Mouse (Mus musculus) liver, embryonic 14.5 days (tissue): Measurements from ENCODE around the gene Snrpa. TPM values are rescaled to one million over a fixed set of nuclear protein-coding genes. Genes with fewer than 3 reads are reported as not detected.
A peak's percentile ranks its signal among the peaks of the same experiment; 100 is the strongest.

Source experiments
- ATAC-seq: fragments of 200-750 bp; cut with Nextera tagmentation; 2 replicates; pipeline ENCODE4 v1.8.0; 2017; ENCODE audit warnings: moderate number of reproducible peaks, mild to moderate bottlenecking, moderate library complexity; ENCODE audit not compliant: insufficient read depth
- DNase-seq, 3 experiments: peaks; one replicate each; pipeline ENCODE4 v3.0.0-alpha.2; 2012 to 2013; ENCODE audit warnings: low read depth in 3 of 3, low spot score in 3 of 3
- H3K27ac ChIP-seq: fragments of 300-500 bp; sonication (generic); 2 replicates; pipeline ENCODE4 v1.5.1; 2014; ENCODE audit warnings: moderate library complexity, mild to moderate bottlenecking, control low read depth, inconsistent platforms
- H3K27me3 ChIP-seq: fragments of 300-500 bp; sonication (generic); 2 replicates; pipeline ENCODE4 v1.6.1; 2014; ENCODE audit warnings: mild to moderate bottlenecking, low read length, moderate library complexity; ENCODE audit not compliant: control insufficient read depth, insufficient read depth
- H3K36me3 ChIP-seq: fragments of 300-500 bp; sonication (generic); replicated peaks from 2 replicates; pipeline ENCODE4 v1.6.1; 2014; ENCODE audit warnings: low read depth; ENCODE audit not compliant: control insufficient read depth, insufficient read depth
- H3K4me1 ChIP-seq, 2 experiments: fragments of 200-500 bp in 1 of 2; fragments of 300-500 bp in 1 of 2; sonication (generic) in 1 of 2; replicated peaks; 2 replicates each; pipeline ENCODE4 v1.6.1; 2012 to 2014; ENCODE audit warnings: antibody characterized with exemption in 1 of 2, inconsistent platforms in 1 of 2, low read length in 1 of 2; ENCODE audit not compliant: control insufficient read depth in 2 of 2, insufficient read depth in 2 of 2
- H3K4me2 ChIP-seq: fragments of 300-500 bp; sonication (generic); 2 replicates; pipeline ENCODE4 v1.6.1; 2014; ENCODE audit warnings: low read depth, mild to moderate bottlenecking, control low read depth, moderate library complexity
- H3K4me3 ChIP-seq, 2 experiments: fragments of 200-500 bp in 1 of 2; fragments of 300-500 bp in 1 of 2; sonication (generic) in 1 of 2; 2 replicates each; pipeline ENCODE4 v1.5.1; 2012 to 2014; ENCODE audit warnings: low read depth in 2 of 2, low read length in 2 of 2, mild to moderate bottlenecking in 2 of 2, control low read depth in 1 of 2, inconsistent platforms in 1 of 2, moderate library complexity in 1 of 2; ENCODE audit not compliant: insufficient read depth in 1 of 2
- H3K9ac ChIP-seq: fragments of 300-500 bp; sonication (generic); replicated peaks from 2 replicates; pipeline ENCODE4 v1.6.1; 2014; ENCODE audit warnings: mild to moderate bottlenecking, control low read depth, moderate library complexity
- H3K9me3 ChIP-seq: fragments of 300-500 bp; sonication (generic); 2 replicates; pipeline ENCODE4 v1.6.1; 2016; ENCODE audit warnings: low read length, mixed read lengths; ENCODE audit not compliant: control insufficient read depth
- CTCF ChIP-seq: IDR thresholded peaks from 2 replicates; pipeline ENCODE4 v1.5.1; 2016; ENCODE audit warnings: antibody characterized with exemption, low read depth, control low read depth
- EP300 ChIP-seq: IDR thresholded peaks from 2 replicates; pipeline ENCODE4 v1.6.1; 2016; ENCODE audit warnings: antibody characterized with exemption, low read depth
- WGBS: fragments of 180-500 bp; shearing (Covaris S2); extraction: QIAGEN DNeasy Blood & Tissue Kit; methylation state at CpG from one replicate; pipeline ENCODE4 v1.1.7; 2014; ENCODE audit not compliant: insufficient replicate concordance; 5-methylcytosine and 5-hydroxymethylcytosine counted together
- polyA plus RNA-seq, 2 experiments: library from polyadenylated mRNA; depleted of rRNA in 1 of 2; stranded (reverse) in 1 of 2; unstranded in 1 of 2; fragments of >200 nt; fragmentation: Nextera tagmentation in 1 of 2; extraction: Ambion mirVana in 1 of 2; gene quantifications; 2 replicates each; pipeline versions ENCODE4 v1.2.1 to v1.2.3; 2012 to 2014

The Snrpa gene
- polyA plus RNA-seq, 2 experiments, result 82.6 to 93.3 TPM

DNA sequence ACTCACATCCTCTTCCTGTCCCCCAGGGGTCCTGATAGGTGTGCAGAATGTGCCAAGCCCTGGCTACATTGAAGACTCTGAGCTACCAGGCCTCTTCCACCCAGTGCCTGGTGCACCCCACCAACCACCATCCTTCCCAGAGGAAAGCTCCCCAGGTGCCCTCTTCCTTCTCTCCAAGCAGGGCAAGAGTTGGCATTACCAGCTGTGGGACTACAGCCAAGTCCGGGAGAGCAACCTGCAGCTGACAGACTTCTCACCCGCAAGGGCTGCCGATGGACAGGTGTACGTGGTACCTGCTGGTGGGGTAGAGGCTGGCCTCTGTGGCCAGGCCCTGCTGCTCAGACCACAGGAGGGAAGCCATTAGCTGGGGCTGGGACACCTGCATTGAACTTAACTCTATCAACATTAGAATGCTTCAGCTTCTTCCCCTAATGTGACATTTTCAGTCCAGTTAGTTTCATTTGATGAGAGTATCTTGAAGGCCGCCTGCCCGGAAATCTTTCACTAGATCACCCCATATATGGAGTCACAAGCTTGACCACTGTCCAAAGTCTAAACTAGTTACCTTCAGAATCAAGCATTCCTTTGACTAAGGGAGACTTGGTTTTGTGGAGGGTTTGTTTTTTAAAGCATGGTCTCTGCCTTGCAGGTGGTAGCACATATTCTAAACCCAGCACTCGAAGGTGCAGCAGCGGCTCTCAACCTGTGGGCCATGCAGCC lies 7.8 kb upstream of the Snrpa start:
- 79% methylated on average over 8 of the region's 8 CpGs for WGBS
- no peaks in the 10 kb centered on the region for H3K36me3 ChIP-seq

DNA sequence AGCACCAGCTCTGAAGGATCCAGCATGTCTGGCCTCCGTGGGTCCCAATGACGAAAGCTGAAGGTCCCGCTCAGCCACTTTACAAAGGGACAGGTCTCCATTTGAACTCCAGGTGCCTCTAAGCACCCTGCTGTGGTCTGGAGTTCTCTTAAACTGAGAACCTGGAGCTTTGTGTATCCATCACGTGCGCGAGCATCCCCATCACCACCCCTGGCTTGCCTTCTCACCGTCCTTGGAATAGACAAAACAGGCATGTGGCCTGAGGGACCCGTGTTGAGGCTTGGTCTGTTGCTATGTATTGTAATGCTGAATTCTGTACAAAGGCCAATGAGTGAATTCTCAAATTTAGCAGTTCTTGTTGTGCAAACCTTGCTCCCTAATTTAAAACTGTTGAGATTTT lies 2.7 kb upstream of the Snrpa start:
- H3K4me3 ChIP-seq, result no peak overlapping the region

More for the DNA sequence above, 7.8 kb upstream of the Snrpa start:
- no peak overlapping the region for H3K4me3 ChIP-seq
- DNase-seq (no peak), ATAC-seq (no peak)
- no peak overlapping the region for H3K27ac ChIP-seq
- no peaks in the 10 kb centered on the region for H3K9me3 ChIP-seq
- H3K9ac ChIP-seq, result no peak overlapping the region
- TF ChIP-seq EP300 (no peak), CTCF (no peak)
- H3K4me1 ChIP-seq, result no peaks in the 10 kb centered on the region
- H3K4me2 ChIP-seq, result no peak overlapping the region
- no peaks in the 10 kb centered on the region for H3K27me3 ChIP-seq

DNA sequence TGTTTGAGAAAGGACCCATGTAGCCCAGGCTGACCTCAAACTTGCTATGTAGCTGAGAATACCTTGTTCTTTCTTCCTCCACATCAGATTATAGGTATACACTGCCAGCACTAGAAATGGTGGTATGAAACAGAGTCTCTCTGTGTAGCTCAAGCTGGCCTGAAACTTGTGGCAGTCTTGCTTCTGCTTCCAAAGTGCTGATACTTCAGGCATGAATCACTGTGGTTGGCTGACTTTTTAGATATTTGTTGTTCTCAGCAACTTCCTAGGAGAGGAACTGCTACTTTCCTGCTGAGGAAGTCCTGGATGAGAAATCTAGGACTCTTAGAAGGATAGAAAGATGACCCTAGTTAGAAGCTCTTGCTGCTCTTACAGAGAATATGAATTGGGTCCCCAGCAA lies 2.3 kb upstream of the Snrpa start:
- H3K27me3 ChIP-seq, result no peaks in the 10 kb centered on the region
- no peak overlapping the region for H3K4me2 ChIP-seq
- no peak overlapping the region for H3K9ac ChIP-seq
- H3K9me3 ChIP-seq, result no peaks in the 10 kb centered on the region
- DNase-seq, result no peak
- TF ChIP-seq CTCF (no peak), EP300 (no peak)
- peaks cover 6% of the 10 kb centered on the region for H3K36me3 ChIP-seq
- H3K4me1 ChIP-seq, result peaks cover 11 to 16% of the 10 kb centered on the region in 2 experiments
- H3K4me3 ChIP-seq, result no peak overlapping the region
- ATAC-seq, result no peak
- no peak overlapping the region for H3K27ac ChIP-seq

More for the DNA sequence above, 2.7 kb upstream of the Snrpa start:
- Histone ChIP-seq H3K27ac (no peak overlapping the region), H3K27me3 (no peaks in the 10 kb centered on the region), H3K4me1 (peaks cover 11 to 16% of the 10 kb centered on the region in 2 experiments), H3K9ac (no peak overlapping the region), H3K9me3 (no peaks in the 10 kb centered on the region), H3K36me3 (peaks cover 2% of the 10 kb centered on the region), H3K4me2 (no peak overlapping the region)
- WGBS, result 85% methylated on average over 8 of the region's 8 CpGs
- DNase-seq (no peak), ATAC-seq (no peak)
- TF ChIP-seq CTCF (no peak), EP300 (no peak)

DNA sequence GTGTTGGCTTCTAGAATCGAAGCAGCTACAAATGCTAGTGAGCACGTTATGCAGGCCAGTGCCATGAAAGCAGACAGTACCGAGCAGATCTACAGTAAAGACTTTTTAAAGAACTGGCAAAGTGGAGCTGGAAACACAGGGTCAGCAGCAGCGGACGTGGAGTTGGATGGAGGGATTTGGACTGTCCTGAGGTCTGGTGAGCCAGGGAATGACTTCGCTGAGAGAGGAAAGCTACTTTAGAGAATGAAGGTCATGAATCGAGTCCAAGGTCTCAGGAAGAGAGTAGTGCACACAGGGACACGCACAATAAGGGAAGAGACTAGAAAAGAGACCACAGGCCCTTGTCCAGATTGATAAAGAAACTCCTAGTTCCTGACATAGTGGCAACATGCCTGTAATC lies 1.6 kb upstream of the Snrpa start:
- DNase-seq (no peak), ATAC-seq (no peak)
- 74% methylated on average over 8 of the region's 8 CpGs for WGBS
- Histone ChIP-seq H3K4me1 (peaks cover 11 to 16% of the 10 kb centered on the region in 2 experiments), H3K9me3 (no peaks in the 10 kb centered on the region), H3K27me3 (no peaks in the 10 kb centered on the region), H3K36me3 (peaks cover 11% of the 10 kb centered on the region), H3K4me3 (no peak overlapping the region), H3K4me2 (no peak overlapping the region), H3K27ac (no peak overlapping the region), H3K9ac (no peak overlapping the region; the same call in 1 of the 2 replicates)
- TF ChIP-seq EP300 (no peak), CTCF (no peak)

DNA sequence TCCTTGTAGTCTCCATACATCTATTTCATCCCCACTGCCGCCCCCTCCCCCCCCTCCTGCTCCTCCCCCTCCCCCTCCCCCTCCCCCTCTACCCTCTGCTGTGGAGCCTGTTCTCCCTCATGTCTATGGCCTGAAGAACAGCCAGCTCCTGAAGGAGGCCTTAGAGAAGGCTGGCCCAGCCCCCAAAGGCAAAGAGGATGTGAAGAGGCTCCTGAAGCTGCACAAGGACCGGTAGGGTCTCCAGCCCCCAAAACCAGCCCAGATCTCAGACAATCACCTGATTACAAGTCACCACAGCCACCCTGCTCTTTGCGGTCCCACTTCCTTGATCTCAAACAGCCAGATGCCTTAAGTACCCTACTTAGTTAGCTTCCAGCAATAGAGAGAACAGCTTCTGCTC lies 1.1 kb upstream of the Snrpa start:
- H3K9me3 ChIP-seq, result no peaks in the 10 kb centered on the region
- 62% methylated on average over 3 of the region's 3 CpGs for WGBS
- H3K9ac ChIP-seq, result no peak overlapping the region; the same call in 1 of the 2 replicates
- peaks cover 11 to 16% of the 10 kb centered on the region in 2 experiments for H3K4me1 ChIP-seq
- no peak overlapping the region for H3K27ac ChIP-seq
- no peaks in the 10 kb centered on the region for H3K27me3 ChIP-seq
- H3K36me3 ChIP-seq, result peaks cover 16% of the 10 kb centered on the region
- ATAC-seq (no peak), DNase-seq (no peak)
- no peak overlapping the region for H3K4me3 ChIP-seq
- TF ChIP-seq EP300, result no peak
- no peak for TF ChIP-seq CTCF
- peak overlapping the region; percentile 86; the same call in 1 of the 2 replicates for H3K4me2 ChIP-seq
